Mouse (Mus musculus): ENCODE data around the gene Abca13. TPM values are rescaled to one million over a fixed set of nuclear protein-coding genes. Genes with fewer than 3 reads are reported as not detected.

The Abca13 gene
- total RNA-seq, 2 experiments from 2014 or later: 0.09 to 0.12 TPM

DNA sequence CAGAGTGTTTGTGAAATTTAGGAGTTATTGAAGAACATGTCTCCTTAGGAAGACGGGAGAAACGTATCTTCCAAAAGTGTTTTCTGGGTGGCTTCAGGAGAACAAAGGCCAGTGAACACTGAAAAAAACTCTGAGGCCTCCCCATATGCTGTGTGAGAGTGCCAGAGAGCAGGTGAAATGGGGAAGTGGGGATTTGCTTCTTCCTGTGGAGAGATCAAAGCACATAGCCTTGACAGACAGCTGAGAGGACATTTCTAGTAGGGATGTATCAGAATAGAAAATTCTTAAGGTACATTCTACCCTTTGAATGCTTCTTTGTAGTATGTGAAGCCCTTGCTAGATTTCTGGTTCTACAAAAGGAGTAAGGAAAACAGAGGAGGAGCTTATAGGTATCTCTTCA is 424.4 kb downstream of the Abca13 start:
- no peak for DNase-seq (ENCODE audit: extremely low spot score in 1 of 2, low spot score in 2 of 2)
- intact Hi-C loops (cut with DNase I): no loop called here

DNA sequence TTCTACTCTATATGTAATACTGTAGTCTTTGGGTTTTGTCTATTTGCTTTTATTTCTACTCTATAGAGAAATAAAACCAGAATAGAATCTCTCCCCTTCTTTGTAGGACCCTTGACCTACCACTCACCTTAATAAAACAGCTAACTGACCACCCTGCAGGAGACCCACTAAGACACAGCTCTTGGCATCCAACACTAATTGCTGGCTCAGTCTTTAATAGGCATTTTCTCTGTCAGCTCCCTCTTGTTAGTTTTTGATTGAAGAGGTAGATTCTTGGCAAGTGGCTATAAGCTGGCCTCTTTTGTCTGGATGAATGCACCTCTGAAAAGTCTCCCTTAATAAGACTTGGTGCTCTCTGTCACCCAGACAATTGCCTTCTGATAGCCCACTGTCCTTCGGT is 424.9 kb downstream of the Abca13 start:
- DNase-seq (ENCODE audit: extremely low spot score in 1 of 2, low spot score in 2 of 2): no peak
- intact Hi-C loops (cut with DNase I): no loop called here

DNA sequence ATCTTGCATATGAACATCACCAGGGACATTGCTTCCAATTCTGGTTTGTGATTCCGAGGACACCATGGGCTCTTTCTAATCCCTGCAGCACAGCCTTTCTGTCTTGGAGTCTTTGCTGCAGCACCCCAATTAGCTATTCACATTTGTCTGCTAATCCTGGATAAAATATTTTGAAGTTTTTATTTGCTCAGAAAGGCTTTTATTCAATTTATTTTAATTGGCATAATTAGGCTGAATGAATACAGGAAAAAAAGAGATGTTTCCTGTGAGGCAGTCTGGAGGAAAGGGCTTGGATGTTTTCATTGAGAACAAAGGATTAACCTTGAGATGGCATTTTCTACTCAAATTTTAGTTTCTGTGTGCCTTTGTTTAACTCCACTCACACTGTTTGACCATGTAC is 428.2 kb downstream of the Abca13 start:
- intact Hi-C loops (cut with DNase I): no loop called here
- no peak for DNase-seq (ENCODE audit: extremely low spot score in 1 of 2, low spot score in 2 of 2)

DNA sequence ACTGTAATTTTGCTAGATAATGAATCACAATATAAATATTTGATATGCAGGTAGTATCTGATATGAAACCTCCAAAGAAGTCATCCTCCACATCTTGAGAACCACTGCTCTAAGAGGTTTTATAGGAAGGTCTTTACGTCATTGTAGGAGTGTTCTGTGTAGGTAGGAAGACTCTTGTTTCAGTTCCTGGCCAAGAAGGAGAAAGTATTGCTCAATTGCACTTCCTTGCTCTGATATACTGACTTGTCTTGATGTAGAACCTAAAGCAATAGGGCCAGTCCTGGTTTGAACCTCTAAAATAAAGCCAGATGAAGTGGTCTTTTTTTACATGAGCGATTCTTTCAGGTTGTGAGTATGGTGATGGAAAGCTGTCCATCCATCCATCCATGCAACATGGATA is 431.1 kb downstream of the Abca13 start:
- intact Hi-C loops (cut with DNase I): no loop called here

DNA sequence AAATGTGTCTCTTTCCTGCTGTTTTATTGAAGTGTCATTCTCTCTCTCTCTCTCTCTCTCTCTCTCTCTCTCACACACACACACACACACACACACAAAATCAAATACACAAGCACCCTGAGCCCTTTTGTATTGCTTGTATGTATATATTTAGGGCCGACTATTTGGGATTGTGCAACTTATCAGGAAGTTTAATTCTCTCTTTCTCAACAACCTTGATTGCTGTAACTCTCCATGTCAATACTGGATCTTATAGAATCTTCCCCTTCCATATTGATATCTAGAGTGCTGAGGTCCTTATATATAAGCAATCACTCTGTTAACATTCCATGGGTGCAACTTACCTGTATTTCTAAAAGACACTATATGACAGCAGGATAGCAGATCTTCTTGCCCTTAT is 433.0 kb downstream of the Abca13 start:
- DNase-seq (ENCODE audit: extremely low spot score in 1 of 2, low spot score in 2 of 2): no peak
- intact Hi-C loops (cut with DNase I): no loop called here

More for the DNA sequence above, 431.1 kb downstream of the Abca13 start:
- DNase-seq (ENCODE audit: extremely low spot score in 1 of 2, low spot score in 2 of 2): no peak

DNA sequence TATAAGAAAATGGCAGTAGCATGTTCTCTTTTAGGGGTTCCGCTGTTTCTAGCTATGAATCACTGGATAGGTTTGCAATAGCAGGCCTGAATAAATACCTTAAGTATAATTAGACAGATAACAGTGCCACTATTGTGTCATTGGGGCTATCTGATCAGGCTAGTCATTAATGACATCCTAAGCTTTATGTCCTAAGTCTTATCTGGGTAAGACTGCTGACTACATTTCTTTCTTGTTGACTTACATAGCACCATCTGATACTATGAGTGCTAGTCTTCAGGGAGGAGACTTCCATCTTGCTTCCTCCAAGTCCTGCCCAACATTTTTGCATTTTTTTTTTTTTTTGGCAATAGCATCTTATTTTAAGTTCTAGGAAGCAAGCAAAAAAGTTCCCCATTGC is 434.1 kb downstream of the Abca13 start:
- no peak for DNase-seq (ENCODE audit: extremely low spot score in 1 of 2, low spot score in 2 of 2)
- intact Hi-C loops (cut with DNase I): no loop called here

DNA sequence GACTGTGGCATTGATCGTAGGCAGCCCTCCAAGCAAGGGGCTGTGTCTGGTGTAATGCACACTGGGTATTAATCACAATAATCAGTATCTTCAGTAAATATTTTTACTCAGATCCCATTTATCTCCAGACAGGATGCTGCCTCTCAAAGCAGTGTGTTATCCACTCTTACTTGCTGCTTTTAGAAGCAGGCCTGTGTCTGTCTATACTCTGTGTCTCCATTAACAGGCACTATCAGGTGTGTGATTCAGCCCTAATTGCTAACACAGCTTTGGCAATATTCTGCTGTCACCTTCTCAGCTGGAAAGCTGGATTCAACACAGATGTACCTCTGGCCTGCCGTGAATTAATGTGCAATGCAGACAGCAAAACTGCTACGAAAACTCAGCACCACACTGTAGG is 455.5 kb downstream of the Abca13 start:
- intact Hi-C loops (cut with DNase I): no loop called here
- DNase-seq (ENCODE audit: extremely low spot score in 1 of 2, low spot score in 2 of 2): no peak

DNA sequence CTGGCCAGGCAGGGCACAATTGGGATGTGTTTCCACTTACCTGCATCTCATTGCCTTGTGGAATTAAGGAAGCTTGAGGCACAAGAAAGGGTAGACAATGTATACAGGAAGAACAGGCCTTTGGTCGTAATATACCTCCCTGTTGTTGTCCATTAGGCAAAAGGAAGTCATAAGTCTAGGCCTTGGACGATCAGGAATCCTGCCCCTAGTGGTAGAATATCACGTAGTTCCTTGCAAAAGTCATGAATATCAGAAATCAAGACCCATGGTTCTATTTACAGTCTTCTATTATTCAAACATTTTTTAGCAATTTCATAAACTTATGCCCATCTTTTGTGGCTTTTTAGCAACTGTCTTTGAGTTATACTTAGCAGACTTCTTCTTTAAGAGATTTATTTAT is 456.2 kb downstream of the Abca13 start:
- no peak for DNase-seq (ENCODE audit: extremely low spot score in 1 of 2, low spot score in 2 of 2)
- intact Hi-C loops (cut with DNase I): no loop called here

DNA sequence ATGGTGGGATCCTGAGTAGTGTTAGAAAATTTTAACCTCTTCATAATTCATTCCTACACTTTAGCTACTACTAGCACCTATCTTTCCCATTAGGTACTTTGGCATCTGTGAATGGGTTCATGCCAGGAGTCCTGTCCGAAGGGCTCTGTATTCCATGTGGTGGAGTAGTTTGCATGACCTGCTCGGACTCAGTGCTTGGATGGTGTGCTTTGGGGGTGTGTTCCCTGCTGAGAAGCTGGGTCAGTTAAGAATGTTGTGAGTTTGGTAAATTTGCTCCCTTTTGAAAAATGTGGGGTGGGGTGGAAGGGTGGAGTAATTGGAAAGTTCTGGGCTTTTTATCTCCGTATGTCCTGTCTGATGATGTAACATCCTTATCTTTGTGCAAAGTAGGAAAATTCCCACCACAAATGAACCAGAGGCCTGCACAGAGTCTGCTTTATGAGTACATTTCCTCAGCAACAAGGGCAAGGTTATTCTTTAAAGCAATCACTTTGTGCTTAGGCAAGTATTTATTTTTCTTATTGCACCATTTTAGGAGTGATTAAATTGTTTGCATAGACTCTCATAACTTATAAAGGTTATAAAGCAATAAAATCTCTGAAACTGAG is 475.0 kb downstream of the Abca13 start:
- intact Hi-C loops (cut with DNase I): no loop called here
- no peak for DNase-seq (ENCODE audit: extremely low spot score in 1 of 2, low spot score in 2 of 2)

DNA sequence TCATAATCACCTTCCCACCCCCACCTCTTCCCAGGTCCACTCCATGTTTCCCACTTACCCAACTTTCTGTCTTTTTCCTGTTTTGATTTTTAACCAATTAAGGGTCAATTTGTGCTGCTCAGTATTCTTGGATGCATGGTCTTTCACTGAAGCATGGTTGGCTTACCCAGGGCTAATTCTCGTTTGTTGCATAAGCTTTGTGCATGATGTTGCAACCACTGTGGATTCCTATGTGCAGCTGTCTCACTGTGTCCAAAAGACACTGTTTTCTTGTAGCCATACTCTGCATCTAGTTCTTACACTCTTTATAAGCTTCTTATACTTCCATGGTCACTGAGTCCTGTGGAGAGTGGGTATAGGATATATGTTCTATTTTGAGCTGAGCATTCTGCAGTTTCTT is 477.7 kb downstream of the Abca13 start:
- DNase-seq (ENCODE audit: extremely low spot score in 1 of 2, low spot score in 2 of 2): no peak
- intact Hi-C loops (cut with DNase I): no loop called here

DNA sequence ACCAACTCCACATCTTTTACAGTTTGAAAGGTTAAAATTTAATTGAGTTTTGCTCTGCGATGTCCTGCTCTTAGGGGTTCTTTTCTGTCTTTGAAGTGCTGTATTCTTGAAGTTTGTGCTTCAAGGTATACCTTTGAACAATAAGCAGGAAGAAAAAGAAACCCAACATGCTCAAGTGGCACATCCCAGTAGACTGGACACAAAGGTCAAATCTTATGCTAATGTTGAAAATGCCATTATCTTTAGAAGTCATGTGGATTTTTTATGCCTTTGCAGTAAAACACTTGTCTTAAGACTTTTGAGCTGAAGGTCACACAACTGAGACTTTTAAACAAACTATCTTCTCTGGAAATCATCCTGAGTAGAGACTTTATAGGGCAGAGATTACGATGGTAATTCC is 493.2 kb downstream of the Abca13 start:
- intact Hi-C loops (cut with DNase I): no loop called here
- DNase-seq (ENCODE audit: extremely low spot score in 1 of 2, low spot score in 2 of 2): no peak

DNA sequence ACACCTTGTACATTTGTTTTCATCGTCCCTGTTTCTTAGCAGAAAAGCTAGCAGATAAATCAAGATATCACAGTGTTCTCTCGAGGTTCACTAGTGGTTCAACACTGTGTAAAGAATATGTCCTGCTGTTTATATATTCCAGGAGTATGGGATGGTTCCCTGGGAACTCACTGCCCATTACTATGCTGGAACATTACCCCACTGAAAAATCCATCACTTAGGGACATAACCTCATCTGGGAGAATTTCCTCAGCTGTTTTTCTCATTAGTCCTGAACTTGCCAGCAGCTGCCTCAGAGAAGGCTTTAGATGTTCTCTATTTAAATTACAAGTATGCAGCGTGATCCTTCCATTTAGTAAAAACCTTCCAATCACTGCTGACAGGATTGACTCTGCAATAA is 513.4 kb downstream of the Abca13 start:
- intact Hi-C loops (cut with DNase I): no loop called here
- DNase-seq (ENCODE audit: extremely low spot score in 1 of 2, low spot score in 2 of 2): no peak

DNA sequence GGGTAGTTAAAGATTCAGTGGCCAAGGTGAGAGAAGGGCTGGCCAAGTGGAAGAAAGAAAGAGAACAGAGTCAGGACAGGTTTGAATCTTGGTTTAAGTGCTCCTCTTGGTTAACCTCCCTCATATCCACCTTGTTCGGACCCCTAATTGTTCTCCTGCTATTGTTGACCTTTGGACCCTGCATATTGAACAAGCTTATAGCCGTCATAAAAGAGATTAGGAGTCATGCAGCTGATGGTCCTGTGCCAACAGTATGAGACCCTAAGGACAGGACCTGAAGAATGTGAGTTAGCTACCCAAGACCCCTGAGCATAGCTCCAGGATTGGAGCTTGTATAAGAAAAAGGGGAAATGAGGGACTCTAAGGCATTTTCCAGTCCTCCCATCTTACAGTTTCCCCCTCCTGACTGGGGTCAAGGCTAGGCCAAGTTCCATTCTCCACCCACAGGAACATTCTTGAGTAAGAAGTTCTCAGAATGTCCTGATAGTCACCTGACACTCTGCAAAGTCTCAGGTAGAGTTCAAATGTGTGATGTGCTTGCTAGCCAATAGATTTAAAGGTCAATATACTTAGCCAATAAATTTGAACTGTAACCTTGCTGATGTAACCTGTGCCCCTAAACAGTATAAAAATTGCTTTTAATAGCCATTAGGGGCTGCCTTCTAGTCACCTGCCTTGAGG is 536.2 kb downstream of the Abca13 start:
- intact Hi-C loops (cut with DNase I): no loop called here
- no peak for DNase-seq (ENCODE audit: extremely low spot score in 1 of 2, low spot score in 2 of 2)

DNA sequence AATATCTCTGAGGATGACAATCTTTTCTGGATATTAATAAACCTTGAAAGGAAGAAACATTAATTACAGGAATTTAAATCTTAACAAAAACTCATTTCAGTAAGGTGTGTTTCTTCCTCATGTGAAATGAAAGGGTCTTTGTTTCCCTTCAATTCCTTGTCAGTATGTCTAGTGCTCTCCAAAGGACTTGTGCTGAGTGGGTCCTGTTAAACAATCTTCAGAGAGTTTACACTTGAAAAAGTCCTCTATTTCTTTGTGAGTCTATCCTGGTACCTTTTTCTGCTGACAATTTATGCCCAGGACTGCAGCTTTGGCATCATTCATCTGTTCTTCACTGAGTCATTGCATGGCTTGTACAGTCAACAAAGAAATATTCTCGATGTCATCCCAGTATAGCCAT is 539.6 kb downstream of the Abca13 start:
- DNase-seq (ENCODE audit: extremely low spot score in 1 of 2, low spot score in 2 of 2): no peak
- intact Hi-C loops (cut with DNase I): no loop called here

Other genes with a start within 250 kb of the Abca13 start
- gene Pkd1l1, start 218.7 kb upstream of the Abca13 start, total RNA-seq (2021): not detected
- 10 to 100 TPM in 1 of 2 experiments, 1 to 10 TPM in 1; 8.9 to 13.5 TPM for gene Hus1, start 180.8 kb upstream of the Abca13 start, total RNA-seq (2021)
- gene Gm11992, start 143.3 kb upstream of the Abca13 start, total RNA-seq (2021): under 1 TPM; 0.61 to 0.73 TPM
- gene Sun3, start 143.0 kb upstream of the Abca13 start, total RNA-seq (2021): under 1 TPM; 0.30 TPM
- gene Upp1, start 73.8 kb upstream of the Abca13 start, total RNA-seq (2021): 1 to 10 TPM; 1.2 to 1.4 TPM